Mouse (Mus musculus): ENCODE results near the gene Tbc1d2b. TPM values are rescaled to one million over a fixed set of nuclear protein-coding genes. Genes with fewer than 3 reads are reported as not detected.
A peak's percentile ranks its signal among the peaks of the same experiment; 100 is the strongest.

The Tbc1d2b gene
- total RNA-seq, 2 experiments from 2014 or later: 9.9 to 13.5 TPM

GRCm38 (mm10) chr9:90266926-90267325 is 3.7 kb downstream of the Tbc1d2b start:
- DNase-seq (ENCODE audit: low spot score in 2 of 2): no peak
- intact Hi-C loops (cut with DNase I): no loop called here

DNA sequence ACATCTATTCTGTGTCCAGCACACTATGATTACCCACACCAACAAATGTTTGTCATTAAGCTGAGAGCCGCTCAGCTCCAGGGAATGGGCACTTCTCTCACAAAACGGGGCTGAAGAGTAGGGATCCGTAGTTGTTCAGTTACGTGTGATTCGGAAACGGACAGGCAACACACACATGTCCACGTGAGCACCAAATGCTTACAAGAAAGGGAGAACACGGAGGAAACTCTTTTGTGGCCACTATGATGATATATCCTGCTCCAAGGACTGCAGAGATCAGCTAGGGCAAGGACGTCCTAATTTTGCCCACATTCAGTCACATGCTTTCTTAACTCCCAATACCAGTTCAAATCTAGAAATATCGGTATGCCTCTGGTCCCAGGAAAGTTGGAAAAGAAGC is 4.5 kb downstream of the Tbc1d2b start:
- no peak for DNase-seq (ENCODE audit: low spot score in 2 of 2)

DNA sequence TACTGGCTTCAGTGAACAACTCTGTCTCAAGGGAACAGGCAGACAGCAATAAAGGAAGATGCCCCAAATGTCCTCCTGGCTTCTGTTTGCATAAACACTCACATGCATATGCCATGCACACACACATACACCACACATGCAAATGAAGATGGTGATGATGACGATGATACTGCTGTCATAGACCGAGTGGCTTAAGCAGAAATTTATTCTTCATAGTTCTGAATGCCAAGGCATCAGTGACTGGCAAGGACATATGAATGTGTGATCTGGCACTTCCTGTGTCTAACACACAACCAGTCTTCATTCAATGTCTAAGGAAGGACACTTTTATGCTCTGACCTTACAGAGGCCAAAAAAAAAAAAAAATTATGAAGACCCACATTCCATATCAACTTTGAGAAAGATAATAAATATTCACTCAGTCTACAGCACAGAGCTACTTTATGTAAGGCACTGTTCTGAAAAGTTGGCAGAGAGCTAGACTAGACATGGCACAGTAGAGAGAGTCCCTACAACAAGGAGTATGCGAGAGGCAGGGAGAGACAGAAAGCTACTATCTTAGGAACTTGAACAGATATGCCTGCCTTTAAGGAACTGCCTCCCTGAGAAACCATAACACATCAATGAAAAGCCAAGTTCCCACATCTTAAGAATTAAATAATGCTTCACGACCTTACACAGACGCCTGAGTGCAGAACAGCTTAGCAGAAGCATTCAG is 5.1 kb downstream of the Tbc1d2b start:
- no peak for DNase-seq (ENCODE audit: low spot score in 2 of 2)
- intact Hi-C loops (cut with DNase I): no loop called here

More for the DNA sequence above, 4.5 kb downstream of the Tbc1d2b start:
- intact Hi-C loops (cut with DNase I): no loop called here

- intact Hi-C loops (cut with DNase I): no loop called here
- no peak for DNase-seq (ENCODE audit: low spot score in 2 of 2)
Observed at GRCm38 (mm10) chr9:90263340-90263679, 7.3 kb downstream of the Tbc1d2b start.

DNA sequence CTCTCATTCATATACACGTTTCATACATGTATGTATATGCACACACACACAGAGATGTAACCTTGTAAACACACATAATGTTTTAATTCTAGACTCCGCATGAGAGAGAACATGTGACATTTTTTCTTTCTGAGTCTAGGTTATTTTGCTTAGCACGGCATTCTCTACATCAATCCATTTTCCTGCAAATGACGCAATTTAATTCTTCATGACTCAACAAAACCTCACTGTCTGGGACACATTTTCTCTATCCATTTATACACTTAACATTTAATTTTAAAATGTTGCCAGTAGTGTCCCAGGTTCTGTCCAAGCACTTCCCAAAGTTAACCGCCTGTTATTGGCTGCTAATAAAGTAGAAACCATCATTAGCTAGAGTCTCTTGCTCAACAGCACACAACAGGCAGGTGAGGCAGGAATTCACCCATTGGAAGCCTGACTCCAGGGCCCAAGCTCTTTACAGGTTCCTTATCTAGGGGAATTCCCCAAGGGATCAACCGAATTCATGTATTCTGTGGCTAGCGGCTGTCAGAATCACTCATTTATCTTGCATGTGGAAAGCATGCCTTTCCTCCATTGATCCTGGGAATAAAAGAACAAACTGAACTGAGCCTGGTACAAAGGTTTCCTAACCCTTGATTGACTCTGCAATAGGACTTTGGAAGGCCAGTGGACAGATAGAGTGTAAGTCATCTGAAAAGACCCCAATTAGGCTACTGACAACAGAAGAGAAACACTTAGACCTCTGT is 7.8 kb downstream of the Tbc1d2b start:
- no peak for DNase-seq (ENCODE audit: low spot score in 2 of 2)
- intact Hi-C loops (cut with DNase I): no loop called here

DNA sequence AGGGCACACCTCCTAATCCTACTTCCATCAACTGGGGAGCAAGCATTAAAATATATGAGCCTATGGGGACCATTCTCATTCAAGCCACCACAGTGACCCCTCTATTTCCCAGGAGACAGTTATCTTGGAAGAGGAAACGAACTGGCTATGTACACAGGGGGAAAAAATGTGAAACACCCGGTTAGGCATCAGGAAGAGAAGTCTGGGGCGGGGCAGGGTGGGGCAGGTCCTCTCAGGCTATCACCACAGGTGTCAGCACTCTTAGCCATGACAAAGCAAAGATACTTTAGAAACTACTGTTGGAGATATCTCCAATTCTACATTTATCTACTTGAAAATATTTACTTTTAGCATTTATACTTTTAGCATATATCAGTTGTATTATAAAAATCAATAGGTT is 8.5 kb downstream of the Tbc1d2b start:
- intact Hi-C loops (cut with DNase I): no loop called here

DNA sequence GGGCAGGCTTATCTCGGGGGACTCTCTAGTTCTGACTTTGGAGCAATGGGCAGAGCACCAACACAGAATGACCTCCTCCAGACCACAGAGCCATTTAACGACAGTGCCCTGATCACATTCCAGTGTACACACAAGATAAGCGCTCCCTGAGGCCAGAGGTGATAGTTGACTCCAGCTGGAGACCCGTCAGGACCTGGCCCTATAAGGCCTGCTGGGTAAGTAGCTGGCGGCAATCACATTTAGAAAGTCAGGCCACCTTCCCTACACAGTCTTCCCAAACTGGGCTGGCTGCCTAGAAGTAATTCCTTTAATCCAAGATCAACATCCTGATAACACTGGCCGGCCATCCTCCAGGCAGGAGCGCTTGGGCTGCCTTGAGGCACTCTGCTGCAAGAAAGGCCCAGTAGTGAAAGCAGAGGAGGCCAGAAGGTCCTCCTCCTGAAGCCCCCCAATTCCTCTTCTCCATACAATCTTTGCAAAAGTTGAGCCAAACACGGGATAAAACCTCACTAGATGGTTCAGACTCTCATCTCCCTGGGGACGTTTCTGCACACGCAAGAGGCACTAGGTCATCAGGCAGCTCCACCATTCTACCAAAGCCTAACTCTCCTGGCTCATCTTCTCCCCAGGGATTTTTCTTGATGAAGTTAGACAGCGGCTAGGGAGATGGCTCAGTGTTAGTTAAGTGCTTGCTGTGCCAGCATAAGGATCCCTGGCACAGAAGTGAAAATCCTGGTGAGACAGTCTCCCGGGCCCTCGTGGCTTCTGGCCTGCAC is 9.8 kb downstream of the Tbc1d2b start:
- DNase-seq (ENCODE audit: low spot score in 2 of 2): no peak

More for the DNA sequence above, 8.5 kb downstream of the Tbc1d2b start:
- DNase-seq (ENCODE audit: low spot score in 2 of 2): no peak

DNA sequence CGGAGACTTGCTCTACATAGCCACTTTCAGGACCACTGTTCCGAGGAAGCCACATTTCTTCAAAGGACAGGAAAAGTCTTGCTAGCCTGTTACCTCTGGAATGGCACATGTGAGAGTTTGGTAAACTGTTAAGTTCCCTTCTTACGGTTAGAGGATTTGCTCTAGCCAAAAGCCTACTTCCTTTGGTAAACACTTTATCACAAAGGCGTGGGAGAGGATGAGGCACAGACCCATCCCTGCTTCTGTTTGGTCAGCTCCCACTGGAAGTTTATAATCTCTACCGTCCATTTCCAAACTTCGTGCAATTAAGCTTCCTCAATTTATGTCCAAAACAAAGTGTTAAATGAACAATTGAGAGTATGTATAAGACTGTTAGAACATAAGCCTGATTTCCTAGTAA is 10.5 kb downstream of the Tbc1d2b start:
- intact Hi-C loops (cut with DNase I): no loop called here
- DNase-seq (ENCODE audit: low spot score in 2 of 2): no peak

More for the DNA sequence above, 9.8 kb downstream of the Tbc1d2b start:
- intact Hi-C loops (cut with DNase I): no loop called here

GRCm38 (mm10) chr9:90259400-90259950 is 11.1 kb downstream of the Tbc1d2b start:
- peak in 1 of 2 experiments; percentile 1 for DNase-seq (ENCODE audit: low spot score in 2 of 2)
- intact Hi-C loops (cut with DNase I): no loop called here

DNA sequence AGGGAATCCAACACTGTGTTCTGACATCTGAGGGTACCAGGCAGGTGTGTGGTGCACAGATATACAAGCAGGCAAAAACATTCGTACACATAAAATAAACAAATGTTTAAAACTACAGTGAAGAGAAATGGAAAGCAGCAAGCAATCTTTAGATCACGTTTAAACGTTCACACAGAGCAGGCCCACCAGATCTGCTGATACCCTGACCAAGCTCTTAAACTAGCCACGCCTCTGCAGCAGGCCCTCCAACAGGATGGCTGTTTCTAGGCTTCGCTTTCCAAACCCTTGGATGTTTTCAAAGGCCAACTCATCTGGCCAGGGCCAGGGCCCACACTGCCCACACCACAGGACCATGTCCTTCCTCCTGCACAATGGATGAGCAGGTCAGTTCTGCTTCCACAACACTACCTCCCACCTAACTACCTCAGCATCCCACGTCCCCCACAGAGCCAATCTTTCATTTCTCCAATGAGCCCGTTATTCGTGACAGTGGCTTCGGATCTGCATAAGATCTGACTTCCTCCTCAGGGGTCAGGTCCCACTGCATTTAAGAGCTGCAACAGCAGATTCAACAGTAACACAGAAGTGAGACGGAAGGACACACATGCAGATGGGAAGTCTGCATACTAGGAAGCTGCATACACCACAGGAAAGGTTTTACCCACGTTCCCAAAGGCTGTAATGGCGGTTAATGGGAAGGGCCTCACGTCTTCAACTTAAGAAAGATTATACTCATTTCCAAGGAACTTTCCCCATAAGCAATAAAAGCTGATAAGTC is 12.7 kb downstream of the Tbc1d2b start:
- DNase-seq (ENCODE audit: low spot score in 2 of 2): no peak
- intact Hi-C loops (cut with DNase I): no loop called here

DNA sequence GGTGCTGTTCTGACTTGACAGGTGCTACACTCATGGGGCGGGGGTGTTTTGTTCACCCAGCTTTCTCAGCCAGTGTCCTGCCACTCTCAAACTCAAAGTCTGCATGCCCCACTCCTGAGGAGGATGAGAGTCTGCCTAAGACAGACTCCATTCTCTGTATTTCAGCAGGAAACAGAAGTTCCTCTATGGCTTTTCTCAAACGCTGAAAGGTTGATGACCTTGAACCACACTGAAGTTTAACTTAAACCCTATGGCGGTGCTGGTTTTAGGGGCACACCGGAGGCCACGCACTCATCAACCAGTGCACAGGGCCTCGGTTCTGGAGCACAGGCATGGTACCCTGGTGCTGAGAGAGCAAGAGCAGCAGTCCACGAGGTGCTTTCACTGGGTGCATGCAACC is 13.4 kb downstream of the Tbc1d2b start:
- DNase-seq (ENCODE audit: low spot score in 2 of 2): no peak
- intact Hi-C loops (cut with DNase I): no loop called here

- intact Hi-C loops (cut with DNase I): no loop called here
- no peak for DNase-seq (ENCODE audit: low spot score in 2 of 2)
Observed at GRCm38 (mm10) chr9:90255844-90256405, 14.7 kb downstream of the Tbc1d2b start.

DNA sequence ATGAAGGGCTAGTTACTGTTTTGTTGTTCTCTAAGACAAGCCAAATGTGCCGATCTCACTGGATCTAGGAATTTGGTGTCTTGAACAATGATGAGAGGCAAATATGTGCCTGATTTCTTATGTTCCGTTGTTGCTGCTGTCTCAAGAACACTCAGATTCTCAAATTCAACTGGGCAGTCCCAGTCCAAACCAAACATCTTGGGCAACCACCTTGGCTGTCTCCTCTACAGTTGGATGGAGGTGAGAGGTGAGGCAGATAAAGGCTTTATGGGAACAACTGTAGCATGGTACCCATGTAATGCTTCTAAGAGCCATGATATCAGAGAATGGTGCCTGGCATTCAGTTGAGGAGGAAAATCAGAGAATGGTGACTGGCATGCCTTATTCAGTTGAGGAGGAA is 17.4 kb downstream of the Tbc1d2b start:
- intact Hi-C loops (cut with DNase I): no loop called here
- no peak for DNase-seq (ENCODE audit: low spot score in 2 of 2)

DNA sequence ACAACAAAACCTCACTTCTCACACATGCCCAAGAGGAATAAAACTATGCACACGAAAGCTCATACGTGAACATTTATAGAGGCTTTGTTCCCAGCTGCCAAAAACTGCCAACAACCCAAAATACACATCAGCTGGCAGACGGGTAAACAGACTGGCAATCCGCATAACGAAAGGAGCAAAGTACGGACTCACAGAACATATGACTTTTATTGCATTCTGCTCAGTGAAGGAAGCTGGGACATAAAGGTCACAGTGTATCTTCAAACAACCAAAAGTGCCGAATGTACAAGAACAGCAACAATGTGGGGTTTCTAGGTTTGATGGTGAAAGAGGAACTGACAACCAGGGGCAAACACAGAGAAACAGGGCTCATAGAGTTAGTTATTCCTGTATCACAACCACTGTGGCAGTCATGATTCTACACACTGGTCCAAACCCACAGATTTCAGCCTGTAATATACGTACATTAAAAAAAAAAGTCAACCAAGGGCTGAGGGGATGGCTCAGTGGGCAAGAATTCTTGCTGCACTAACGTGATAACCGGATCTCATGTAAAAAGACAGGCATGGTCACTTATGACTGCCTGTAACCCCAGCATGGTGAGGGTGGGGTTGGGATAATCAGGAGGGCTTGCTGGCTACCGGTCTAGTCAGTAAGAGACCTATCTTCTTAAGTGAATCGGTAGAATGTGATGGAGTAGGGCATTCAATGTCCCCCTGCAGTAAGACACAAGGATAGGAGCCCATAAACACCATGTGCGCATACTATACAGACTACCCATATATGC is 19.4 kb downstream of the Tbc1d2b start:
- intact Hi-C loops (cut with DNase I): no loop called here
- no peak for DNase-seq (ENCODE audit: low spot score in 2 of 2)

DNA sequence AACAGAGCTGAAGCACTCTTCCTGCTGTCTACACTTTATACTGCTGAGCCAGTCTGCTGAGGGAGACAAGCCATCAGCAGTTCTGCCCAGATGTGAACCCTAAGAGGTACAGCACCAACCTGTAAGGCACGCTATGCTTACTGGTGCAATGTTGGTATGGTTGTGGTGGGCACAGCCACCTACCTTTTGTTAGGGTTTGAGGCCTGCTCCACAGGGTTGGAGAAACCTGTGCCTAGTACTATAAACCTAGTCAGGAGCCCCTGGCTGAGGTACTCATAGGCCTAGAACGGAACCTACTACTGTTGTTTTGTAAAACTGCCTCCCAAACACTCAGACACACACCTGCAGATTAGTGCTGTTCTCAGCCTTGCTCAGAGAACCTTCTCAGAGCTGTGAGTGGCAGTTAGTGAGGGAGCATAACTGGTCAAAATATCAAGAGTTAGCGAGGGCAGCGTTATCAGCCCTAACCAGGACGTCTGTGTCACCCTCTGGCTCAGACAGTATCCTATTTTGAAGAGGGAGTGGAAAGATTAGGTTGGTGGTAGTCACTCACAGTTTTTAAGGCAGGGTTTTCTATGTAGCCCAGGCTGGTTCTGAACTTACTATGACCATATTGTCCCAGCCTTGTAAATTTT is 20.3 kb downstream of the Tbc1d2b start:
- no peak for DNase-seq (ENCODE audit: low spot score in 2 of 2)
- intact Hi-C loops (cut with DNase I): no loop called here

GRCm38 (mm10) chr9:90249036-90249435 is 21.6 kb downstream of the Tbc1d2b start:
- intact Hi-C loops (cut with DNase I): no loop called here
- DNase-seq (ENCODE audit: low spot score in 2 of 2): no peak

GRCm38 (mm10) chr9:90248326-90248725 is 22.3 kb downstream of the Tbc1d2b start:
- intact Hi-C loops (cut with DNase I): no loop called here
- DNase-seq (ENCODE audit: low spot score in 2 of 2): no peak

GRCm38 (mm10) chr9:90247316-90247715 is 23.3 kb downstream of the Tbc1d2b start:
- intact Hi-C loops (cut with DNase I): no loop called here
- no peak for DNase-seq (ENCODE audit: low spot score in 2 of 2)

All from left cerebral cortex, postnatal 36 days (tissue).